Mouse (Mus musculus) right cerebral cortex, adult 2 months (tissue): ENCODE measurements around the gene Trpm8.

ENCODE experiments used
- DNase-seq, 2 experiments: peaks; one replicate each; pipeline ENCODE4 v3.0.0; 2021 to 2022; ENCODE audit warnings: low spot score in 2 of 2

The Trpm8 gene

DNA sequence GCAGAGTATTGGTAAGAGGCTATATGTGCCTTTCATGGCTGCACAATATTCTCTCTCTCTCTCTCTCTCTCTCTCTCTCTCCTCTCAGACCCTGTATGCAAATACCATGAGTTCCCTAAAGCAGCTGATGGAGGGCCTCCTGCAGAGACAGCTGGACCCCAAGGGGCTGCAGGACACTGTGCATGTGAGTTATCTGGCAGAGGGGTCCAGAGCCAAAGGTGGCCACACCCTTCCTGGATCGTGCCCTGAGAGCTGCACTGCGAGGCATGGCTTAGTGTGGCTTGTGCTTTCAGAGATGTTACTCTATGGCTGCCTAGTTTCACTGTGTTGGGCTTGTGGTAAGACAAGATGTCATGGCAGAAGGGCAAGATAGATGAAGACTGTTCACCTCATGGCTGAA lies 29.8 kb upstream of the Trpm8 start:
- no peak for DNase-seq

DNA sequence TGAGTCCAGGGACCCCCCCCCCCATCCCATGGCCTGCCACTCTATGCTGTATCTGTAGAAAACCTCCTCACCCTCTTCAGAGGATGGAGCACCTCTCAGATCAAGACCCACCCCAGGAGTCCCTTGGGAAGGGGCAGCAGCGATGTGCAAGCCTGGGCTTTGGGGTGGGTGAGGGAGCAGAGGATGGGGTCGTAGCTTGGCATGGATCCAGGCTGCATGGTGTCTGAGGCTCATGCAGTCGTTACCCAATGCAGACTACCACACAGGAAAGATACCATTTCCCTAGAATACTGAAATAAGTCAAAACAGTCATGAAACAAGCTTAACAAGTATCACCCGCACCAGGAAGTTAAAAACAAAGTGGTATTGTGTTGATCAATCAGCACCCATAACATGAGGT lies 28.8 kb upstream of the Trpm8 start:
- DNase-seq: no peak

DNA sequence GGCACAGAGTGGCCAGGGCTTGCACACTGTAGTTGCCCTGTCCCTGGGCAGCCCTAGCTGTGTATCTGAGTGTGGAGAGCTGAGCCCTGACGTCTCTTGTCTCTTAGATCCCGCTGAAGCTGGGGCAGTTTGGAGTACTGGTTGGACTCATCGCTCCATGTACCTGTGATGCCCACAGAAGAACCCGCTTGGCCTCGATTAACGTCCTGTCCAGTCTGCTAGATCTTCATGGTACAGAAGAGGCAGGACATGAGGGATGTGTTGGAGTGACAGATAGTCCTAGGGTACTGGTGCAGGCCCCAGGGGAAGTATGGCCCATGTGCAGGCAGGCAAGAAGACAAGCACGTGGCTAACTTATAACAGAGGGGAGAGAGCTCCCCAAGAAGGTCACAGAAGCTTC lies 27.9 kb upstream of the Trpm8 start:
- DNase-seq: no peak

DNA sequence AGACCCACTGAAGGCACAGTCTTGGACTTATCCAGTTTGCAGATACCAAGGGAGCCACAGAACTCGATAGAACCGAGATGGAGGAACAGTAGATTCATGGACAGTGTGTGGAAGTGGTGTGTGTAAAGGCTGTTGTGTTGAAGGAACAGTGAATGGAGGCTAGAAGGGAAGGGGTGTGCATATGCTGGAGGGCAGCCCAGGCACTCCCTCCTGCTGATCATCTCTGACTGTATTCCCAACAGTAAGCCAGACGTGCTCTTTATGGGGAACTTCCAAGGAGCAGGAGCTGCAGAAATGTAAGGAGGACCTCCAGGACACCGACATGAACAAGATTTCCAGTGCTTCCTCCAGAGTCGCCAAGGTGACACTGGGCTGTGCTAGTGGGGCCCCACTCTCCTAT lies 27.4 kb upstream of the Trpm8 start:
- DNase-seq: no peak

DNA sequence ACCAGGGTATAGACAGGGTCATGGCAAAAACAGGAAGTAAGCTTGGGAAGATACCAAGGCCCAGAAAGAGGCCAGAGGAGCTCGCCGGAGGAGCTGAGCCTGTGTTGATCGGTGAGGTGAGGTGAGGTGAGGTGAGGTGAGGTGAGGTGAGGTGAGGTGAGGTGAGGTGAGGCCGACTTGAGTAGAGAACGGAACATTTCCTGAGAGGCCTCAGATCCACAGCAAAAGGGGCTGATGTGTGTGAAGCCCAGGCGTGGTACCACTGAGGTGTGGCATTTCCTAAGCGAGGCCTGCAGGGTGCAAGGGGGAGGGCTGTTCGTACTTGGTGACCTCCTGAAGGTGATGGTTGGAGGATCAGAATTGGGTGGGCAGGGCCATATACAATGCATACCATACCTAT lies 24.4 kb upstream of the Trpm8 start:
- DNase-seq: no peak

DNA sequence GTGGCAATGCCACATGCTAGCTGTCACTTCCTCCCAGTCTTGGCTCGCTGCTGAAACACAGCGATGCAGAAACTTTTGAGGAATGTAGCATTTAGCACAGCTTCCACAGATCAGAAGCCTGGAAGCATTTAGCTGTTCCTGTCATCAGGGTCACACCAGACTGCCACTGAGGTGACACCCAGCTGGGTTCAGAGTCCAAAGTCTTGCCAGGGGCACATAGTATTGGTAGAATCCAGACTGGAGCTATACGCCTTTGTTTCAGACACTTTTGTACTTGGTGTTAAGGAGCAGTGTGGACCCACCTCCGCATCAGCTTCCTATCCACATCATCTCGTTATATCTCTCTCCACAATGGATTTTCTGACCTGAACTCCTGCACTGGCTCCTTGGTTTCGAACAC lies 23.9 kb upstream of the Trpm8 start:
- no peak for DNase-seq

DNA sequence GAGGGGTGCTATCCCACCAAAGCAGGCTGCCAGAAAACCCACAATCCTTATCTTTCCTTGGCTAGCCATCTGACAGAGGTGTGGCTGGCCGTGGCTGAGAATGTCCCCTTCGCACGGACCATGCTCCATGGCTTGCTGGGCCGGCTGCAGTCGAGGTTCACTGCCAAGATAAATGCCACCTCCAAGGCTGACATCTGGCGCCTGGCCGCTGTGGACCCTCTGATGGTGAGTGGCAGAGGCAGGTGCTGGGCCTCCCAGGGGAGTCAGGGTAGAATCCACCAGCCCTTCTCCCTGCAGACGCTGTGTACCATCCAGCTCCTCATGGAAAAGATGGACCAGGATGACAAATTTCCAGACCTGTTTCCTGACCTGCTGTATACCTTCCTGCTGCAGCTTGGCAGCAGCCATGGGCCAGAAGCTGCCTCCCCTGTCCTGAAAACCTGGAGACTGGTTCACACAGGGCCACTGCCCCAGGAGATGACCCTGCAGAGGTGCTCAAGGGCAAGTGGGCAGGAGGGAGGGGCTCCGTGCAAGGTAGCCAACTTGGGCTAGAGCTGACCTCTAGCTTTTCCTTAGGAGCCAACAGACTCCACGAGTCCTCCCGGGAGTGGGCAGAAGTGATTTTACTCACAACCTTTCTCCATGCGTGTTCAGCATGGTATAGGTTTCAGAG lies 22.5 kb upstream of the Trpm8 start:
- no peak for DNase-seq

DNA sequence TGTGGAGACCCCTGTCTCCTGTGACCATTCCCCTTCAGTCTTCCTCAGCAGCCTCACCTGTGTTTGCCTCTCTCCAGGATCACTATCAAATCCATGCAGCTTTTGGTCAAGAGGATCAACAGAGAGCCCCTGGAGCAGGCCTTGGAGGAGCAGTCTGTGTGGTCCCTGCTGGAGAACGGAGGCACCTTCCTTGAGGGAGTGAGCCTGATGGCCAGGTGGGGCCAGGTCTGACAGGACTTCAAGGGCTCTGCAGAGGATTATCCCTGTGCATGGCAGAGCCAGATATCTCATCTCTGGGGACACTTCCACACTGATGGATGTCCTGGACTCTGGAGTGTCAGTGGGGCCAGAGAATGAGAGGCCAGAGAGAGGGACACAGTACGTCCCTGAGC lies 22.0 kb upstream of the Trpm8 start:
- no peak for DNase-seq

DNA sequence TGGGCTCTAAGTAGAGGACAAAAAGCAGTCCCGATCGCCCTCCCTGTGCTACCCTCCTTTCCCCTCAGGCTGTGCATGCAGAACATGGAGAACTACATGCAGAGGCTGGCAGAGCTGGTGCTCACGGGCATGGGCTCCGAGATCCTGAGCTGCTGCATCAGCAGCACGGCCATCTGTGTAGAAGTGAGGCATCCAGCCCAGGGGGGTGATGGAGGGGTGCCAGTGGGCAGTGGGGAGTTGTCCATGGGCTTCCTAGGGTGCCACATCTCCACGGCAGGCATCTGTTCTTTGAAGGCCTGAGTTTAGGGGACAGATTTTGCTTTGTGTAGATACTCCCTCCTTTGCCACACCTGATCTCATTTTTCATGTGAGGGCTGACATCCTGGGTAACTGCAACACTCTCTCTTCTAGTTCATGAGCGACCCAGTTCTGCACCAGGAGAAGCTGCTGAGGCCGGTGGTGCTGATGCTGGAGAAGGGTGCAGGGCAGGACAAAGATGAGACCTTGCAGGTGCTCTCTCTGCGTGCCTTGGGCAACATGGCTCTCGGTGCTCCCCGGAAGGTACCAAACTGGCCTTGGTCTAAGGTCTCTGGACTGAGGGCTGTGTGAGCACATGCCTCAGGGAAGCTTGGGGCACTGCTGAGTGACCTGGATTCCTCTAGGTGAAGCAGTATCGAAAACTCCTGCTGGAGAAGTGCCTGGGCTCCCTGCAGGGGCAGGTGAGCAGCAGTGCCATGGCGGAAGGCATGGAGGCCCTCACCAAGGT lies 21.3 kb upstream of the Trpm8 start:
- no peak for DNase-seq

DNA sequence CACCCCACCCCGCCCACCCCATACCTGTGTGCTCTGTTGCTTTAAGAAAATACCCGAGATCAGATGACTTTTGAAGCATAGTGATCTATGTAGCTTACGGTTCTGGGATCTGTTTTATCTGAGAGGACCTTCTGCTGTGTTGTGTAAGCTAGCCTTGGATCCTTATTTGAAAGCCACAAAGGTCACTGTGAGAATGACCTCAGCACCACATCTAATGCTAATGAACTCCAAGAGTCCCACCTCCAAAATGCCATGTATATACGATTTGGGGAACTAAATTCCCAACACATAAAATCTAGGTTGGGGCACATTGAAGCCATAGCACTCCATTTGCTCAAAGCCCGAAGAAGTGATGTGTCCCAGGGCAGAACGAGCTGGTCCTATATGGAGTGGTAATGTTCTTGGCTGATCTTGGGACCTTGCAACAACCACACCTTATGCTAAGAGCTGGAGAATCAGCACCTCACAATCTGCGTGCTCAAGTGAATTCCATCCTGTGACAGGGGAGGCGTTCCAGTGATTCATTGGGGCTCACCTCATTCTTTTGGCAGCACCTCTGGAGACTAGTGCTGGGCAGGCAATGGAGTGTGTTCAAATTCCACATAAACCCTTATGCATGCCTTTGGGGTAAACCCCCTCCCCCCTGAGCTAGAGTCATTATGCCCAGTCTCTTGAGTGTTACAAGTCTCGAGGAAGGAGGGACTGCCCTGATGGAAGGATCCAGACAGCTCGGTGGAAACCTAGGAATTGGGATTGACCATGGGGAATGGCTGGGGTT lies 20.4 kb upstream of the Trpm8 start:
- no peak for DNase-seq

DNA sequence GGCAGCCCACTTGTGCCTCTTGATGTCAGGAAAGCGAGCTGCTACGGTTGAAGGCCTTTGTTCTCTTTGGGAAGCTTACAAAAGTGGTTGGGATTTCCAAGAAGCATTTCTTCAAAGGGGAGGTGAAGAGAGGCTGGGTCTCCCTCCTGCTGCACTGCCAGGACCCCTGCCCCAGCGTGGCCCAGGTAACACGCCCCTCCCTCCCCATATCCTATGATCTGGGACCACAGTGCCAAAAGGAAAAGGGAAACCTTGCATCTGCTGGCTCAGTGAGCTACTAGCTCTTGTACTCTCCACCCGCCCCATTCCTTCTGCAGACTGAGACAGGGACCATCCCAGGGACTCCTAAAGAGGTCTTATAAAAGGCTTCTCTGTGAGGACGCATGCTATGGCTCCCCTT lies 19.8 kb upstream of the Trpm8 start:
- no peak for DNase-seq

DNA sequence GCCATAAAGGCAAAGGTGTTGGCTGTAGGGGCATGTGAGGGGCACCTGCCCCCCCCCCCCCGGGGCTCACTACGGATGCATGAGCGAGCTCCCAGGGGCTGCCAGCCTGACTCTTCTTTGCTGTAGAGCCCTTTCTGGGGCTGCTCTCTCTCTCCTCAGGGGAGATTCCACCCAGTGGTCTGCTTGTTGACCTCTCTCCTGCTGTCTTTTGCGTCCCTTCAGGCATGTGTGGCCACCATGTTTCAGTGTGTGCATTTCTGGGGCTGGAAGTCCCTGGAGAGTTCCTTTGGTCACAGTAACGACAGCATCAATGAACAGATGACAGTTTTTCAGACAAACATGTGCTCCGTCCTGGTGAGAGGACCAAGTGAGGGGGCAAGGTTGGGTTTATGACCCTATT lies 19.1 kb upstream of the Trpm8 start:
- no peak for DNase-seq

DNA sequence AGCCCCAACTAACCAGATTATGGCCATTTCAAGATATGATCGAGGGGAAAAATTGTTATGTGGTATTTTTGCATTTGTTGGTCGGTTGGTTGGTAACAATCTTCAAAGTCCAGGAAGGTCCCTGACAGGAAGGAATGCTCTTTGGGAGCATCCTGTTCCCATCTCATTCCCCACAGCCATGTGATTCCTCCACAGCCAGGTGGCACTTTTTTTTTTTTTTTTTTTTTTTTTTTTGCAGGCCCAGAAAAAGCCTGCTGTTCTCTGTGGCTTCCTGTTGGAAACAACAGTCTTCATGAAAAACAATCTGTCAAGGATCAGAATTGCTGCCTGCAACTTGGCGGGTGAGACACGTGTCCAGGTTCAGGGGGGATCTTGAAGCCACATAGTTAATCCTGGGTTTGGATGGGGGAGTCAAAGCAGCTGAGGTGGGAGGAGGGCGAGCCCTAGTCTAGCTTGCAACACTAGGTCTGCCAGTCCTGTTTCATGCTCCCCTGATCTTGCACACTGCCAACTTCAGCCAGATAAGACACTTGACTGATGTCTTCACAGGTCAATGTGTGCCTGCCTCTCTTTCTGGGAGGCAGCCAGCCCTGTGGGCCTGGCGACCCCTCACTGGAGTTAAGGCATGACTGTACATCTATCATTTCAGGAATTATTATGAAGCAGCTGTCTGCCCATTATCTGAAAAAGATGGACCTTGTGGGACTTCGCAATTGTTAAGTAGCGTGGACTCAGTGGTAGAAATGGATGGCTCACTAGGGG lies 18.4 kb upstream of the Trpm8 start:
- no peak for DNase-seq

DNA sequence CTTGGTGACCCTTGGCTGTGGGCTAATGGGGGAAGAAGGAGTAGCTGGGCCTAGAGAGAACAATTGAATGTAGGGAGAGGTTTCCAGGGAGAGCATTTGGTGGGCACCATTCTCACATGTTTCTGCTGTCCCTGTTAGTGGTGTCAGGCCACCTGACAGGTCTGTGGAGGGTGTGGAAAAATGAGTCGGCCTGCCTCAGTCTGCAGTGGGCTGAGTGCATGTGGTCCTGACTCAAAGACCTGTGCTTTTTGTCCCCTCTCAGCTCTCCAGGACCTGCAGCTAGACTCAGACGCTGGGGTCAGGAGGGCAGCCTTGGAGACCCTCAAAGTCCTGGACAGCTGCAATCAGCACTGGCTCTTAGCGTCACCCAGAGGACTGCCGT lies 17.8 kb upstream of the Trpm8 start:
- no peak for DNase-seq

DNA sequence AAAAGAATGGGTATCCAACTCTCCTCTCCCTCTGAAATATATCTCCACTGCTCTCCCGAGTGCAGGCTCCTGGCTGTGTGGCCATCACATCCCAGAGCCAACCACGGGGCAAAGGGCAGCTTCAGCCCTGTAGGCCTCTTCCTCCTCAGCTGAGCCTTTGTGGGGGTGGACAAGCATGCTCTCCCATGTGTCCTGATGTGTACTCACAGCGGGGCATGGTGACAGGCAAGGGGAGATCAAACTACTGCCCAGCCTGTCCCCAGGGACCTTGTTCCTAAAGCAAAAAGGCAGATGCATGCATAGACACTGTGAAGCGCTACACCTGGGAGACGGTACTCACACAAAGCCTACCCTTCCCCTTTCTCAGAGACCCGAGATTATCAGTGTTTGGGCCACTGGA lies 17.3 kb upstream of the Trpm8 start:
- DNase-seq: no peak

DNA sequence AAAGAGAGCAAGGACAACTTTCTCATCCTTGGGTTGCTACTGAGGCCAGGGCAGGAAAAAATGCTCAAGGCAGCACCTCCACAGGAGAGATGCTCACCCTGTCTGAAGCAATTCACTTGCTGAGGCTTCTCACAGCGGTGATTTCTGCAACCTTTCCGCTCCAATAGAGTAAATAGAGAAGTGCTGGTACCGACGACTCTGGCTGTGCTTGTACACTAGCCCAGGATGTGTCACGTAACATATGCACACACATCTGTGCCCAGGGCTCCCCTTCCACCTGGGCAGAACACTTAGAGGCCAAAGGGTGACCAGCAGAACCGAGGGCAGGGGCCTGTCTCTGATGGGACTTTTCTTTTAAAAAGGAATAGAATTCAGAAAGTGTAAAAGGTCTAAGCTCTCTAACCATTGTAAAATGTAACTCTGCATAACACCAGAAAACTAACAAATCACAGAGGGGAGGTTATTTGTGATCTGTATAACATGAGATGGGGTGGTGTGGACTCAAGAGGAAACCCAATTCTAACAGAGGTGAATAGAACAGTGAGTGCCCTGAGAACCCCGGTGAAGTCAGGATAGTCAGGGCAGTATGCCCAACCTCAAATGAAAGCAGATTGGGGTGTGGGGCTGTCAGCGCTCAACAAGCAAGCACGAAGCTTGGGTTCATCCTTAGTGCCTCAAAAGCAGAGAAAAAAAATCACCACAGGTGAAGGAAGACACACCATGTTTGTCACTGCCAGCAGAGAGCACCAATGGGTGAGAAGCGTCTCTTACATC lies 16.7 kb upstream of the Trpm8 start:
- no peak for DNase-seq

DNA sequence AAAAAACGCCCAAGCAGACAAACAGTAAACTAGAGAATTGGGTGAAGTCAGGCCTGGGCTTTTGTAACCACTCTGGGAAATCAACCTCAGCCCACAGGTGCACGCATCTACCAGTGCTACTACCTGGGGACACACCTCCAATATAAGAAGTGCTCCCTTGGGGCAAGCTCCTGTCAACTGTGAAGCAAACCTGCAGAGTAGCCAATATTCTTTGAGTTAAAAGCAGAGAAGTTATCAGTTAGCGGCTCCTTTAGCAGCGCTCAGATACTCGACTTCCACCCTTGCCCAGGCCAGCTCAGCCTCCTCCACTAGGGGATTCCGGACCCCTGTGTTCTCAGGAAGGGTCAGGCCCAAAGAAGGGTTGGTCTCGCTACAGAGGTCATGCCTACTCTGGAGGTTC lies 15.8 kb upstream of the Trpm8 start:
- no peak for DNase-seq

DNA sequence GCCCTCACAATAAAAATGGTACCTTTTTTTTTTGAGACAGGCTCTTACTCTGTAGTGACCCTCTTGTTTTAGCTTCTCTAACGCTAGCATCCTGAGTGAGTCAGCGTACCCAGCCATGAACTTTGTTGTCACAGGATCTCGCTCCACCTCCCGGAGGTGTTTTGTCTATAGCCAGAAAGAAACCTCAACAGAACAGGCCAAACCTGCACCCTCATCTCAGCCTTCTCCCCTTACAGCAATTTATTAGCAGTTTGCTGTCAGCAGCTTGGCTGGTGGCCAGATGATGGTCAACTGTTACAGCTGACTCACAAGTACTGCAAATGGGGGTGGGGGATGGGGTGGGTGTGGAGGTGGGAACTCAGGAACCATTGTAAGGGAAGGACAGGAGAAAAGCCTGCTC lies 15.2 kb upstream of the Trpm8 start:
- DNase-seq: peak in 1 of 2 experiments; percentile 68

DNA sequence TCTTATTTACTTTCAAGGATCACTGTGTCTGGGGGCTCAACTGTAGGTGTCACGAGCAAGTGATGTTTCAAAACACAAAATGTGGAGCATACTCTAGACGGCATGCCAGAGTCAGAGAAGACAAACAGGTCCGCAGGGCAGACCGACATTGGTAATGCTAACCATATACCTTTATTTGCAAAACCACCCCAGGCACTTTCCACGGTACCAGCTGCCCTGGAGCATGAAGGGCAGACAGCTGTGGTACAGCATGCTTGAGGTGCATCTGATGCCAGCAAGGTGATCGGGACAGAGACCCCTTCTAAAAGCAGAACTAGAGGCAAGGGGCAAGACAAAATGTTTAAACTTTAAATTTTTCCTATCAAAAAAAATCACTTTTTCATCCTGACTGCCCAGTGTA lies 14.5 kb upstream of the Trpm8 start:
- DNase-seq: no peak

DNA sequence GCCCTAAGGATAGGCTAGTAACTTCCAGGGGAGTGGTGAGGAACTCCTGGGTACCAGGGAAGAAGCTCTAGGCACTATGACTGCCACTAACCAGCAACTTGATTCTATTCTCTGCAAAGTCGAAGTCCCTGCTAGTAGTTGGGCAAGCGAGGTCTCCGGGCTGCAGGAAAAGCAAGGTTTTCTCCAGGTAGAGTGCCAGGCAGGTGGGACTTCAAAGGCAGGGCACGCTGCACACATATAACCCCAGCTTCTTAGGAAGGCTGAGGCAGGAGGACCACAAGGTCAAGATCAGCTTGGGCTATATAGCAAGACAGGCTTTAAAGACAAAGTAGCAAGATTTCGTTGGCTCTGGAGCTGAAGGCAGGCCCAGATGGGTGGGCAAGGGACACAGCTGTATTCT lies 13.7 kb upstream of the Trpm8 start:
- no peak for DNase-seq

DNA sequence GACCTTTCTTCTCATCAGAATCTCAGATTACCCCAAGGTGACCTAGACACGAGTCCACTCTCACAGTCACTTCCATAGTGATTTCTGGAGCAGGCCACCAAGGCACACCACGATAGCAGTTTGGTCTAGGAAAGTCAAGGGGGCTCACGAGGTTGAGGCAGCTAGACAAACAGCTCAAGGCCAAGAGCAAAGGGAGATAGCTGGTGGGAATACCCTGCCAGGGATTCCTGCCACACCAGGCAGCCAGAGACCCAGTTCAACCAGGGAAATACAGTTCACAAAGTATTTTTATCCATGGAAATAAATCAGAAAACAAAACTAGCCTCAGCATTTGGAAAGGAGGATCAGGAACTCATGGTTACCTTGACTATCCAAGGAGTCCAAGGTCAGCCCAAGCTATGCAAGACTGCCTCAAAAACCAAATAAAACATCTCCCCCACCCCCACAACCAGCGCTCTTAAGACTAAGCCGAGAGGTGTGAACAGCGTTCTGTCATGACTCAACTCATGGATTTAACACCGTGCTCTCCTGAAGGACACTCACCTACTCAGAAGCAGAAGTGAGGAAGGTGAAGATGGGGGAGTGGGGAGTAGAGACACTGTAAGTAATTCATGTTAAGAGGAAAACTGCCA lies 13.1 kb upstream of the Trpm8 start:
- no peak for DNase-seq
